Mouse (Mus musculus): ENCODE results near the gene Ddx60.

DNA sequence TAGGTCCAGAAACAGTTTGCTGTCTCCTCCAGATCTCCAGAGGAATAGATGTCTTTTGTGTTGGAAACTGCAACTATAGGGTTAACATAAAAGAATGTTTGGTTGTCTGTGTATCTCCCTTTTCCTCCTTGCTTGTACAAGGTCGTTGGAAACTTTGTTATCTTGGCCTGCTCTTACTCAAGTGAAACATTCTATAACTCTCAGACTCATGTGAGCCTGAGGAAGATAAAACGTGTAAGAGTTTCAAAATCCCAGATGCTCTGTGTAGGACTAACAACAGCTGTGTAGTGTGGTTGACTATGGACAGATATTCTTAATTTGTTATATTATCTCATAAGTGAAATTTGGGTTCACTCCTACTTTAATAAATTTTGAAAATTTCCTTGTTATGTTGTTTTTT, 5.4 kb downstream of the Ddx60 start:
- TF ChIP-seq CTCF (IDR thresholded peaks at IDR 0.05; ENCODE audit: extremely low read depth, insufficient read depth, low read length) (no peak), POLR2A (IDR thresholded peaks at IDR 0.05; ENCODE audit: extremely low read depth, insufficient read depth, low read length) (no peak)
